Mouse (Mus musculus) embryonic facial prominence, embryonic 12.5 days (tissue): Measurements from ENCODE around the gene Mpdu1. TPM values are rescaled to one million over a fixed set of nuclear protein-coding genes. Genes with fewer than 3 reads are reported as not detected.

Source experiments
- ATAC-seq: fragments of 200-750 bp; cut with Nextera tagmentation; 2 replicates; pipeline ENCODE4 v1.8.0; 2017; ENCODE audit not compliant: insufficient number of reproducible peaks, insufficient read depth, low FRiP score, low TSS enrichment
- H3K27ac ChIP-seq: fragments of 300-500 bp; sonication (generic); 2 replicates; pipeline ENCODE4 v1.5.1; 2016; ENCODE audit warnings: mild to moderate bottlenecking
- H3K27me3 ChIP-seq: fragments of 300-500 bp; sonication (generic); 2 replicates; pipeline ENCODE4 v1.6.1; 2016; ENCODE audit warnings: mild to moderate bottlenecking, moderate library complexity
- H3K36me3 ChIP-seq: fragments of 300-500 bp; sonication (generic); 2 replicates; pipeline ENCODE4 v1.6.1; 2016; ENCODE audit warnings: mild to moderate bottlenecking
- H3K4me1 ChIP-seq: fragments of 300-500 bp; sonication (generic); 2 replicates; pipeline ENCODE4 v1.6.1; 2016
- H3K4me2 ChIP-seq: fragments of 300-500 bp; sonication (generic); replicated peaks from 2 replicates; pipeline ENCODE4 v1.6.1; 2016; ENCODE audit warnings: mild to moderate bottlenecking, moderate library complexity
- H3K4me3 ChIP-seq: fragments of 300-500 bp; sonication (generic); 2 replicates; pipeline ENCODE4 v1.5.1; 2016; ENCODE audit warnings: mild to moderate bottlenecking
- H3K9ac ChIP-seq: fragments of 300-500 bp; sonication (generic); 2 replicates; pipeline ENCODE4 v1.6.1; 2016; ENCODE audit warnings: mild to moderate bottlenecking, moderate library complexity
- H3K9me3 ChIP-seq: fragments of 300-500 bp; sonication (generic); 2 replicates; pipeline ENCODE4 v1.6.1; 2016; ENCODE audit warnings: mild to moderate bottlenecking, moderate library complexity
- WGBS: fragments of 180-500 bp; shearing (Covaris S2); methylation state at CpG from one replicate; pipeline ENCODE4 v1.1.7; 2016; 5-methylcytosine and 5-hydroxymethylcytosine counted together
- microRNA counts: library from miRNA; unstranded; fragments of <30 nt; microRNA quantifications from one replicate; lab custom pipeline; 2017
- microRNA-seq: library from miRNA; unstranded; fragments of <30 nt; microRNA quantifications from one replicate; pipeline ENCODE4, GENCODE M21; 2017
- polyA plus RNA-seq: library from polyadenylated mRNA; unstranded; fragments of >200 nt; fragmentation: Nextera tagmentation; extraction: Ambion mirVana; gene quantifications from 2 replicates; pipeline ENCODE4 v1.2.1, GENCODE M21; 2016

Gene Mpdu1
- polyA plus RNA-seq, 1 experiment from 2014 or later: 63.3 TPM

DNA sequence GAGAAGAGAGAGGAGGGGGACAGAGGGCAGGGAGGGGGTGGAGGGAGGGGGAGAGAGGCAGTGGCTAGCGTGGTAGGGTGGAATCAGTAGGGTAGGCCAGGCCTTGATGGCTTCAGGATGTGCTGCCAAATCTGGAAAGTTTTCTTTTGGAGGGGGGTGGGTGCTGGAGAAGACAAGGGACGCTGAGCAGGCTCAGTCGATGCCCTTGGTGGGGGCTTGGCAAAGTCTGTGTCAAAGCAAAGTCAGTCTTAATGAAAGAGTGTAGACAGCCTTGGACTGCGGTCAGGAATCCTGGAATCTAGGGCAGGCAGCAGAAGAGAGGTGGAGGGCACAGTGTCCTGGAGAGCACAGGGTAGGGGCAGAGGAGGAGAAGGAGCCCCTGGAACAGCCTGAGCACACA is 51.5 kb downstream of the Mpdu1 start:
- H3K9me3 ChIP-seq: no peaks in the 10 kb centered on the region
- H3K27ac ChIP-seq: no peak overlapping the region
- H3K27me3 ChIP-seq: 0 out of 2 replicates have a peak, but pooled peaks cover 6% of the 10 kb centered on the region
- H3K4me2 ChIP-seq: no peak overlapping the region
- H3K9ac ChIP-seq: no peak overlapping the region
- H3K4me1 ChIP-seq: peaks cover 9% of the 10 kb centered on the region
- H3K36me3 ChIP-seq: no peaks in the 10 kb centered on the region
- H3K4me3 ChIP-seq: no peak overlapping the region
- 62% methylated on average over 4 of the region's 4 CpGs for WGBS
- no peak for ATAC-seq

GRCm38 (mm10) chr11:69609416-69609815 is 53.0 kb downstream of the Mpdu1 start:
- Histone ChIP-seq H3K27ac (no peak overlapping the region), H3K36me3 (no peaks in the 10 kb centered on the region), H3K4me3 (no peak overlapping the region), H3K9ac (no peak overlapping the region), H3K4me2 (no peak overlapping the region), H3K9me3 (no peaks in the 10 kb centered on the region), H3K4me1 (peaks cover 22% of the 10 kb centered on the region), H3K27me3 (peaks cover 11% of the 10 kb centered on the region)
- WGBS: 61% methylated on average over 7 of the region's 7 CpGs
- no peak for ATAC-seq

- Histone ChIP-seq H3K27ac (no peak overlapping the region), H3K36me3 (no peaks in the 10 kb centered on the region), H3K9ac (no peak overlapping the region), H3K4me1 (peaks cover 20% of the 10 kb centered on the region), H3K9me3 (no peaks in the 10 kb centered on the region), H3K4me3 (no peak overlapping the region), H3K27me3 (peaks cover 15% of the 10 kb centered on the region), H3K4me2 (no peak overlapping the region)
- 88% methylated on average over 3 of the region's 3 CpGs for WGBS
- ATAC-seq: no peak
Observed at GRCm38 (mm10) chr11:69608525-69608924, 53.9 kb downstream of the Mpdu1 start.

DNA sequence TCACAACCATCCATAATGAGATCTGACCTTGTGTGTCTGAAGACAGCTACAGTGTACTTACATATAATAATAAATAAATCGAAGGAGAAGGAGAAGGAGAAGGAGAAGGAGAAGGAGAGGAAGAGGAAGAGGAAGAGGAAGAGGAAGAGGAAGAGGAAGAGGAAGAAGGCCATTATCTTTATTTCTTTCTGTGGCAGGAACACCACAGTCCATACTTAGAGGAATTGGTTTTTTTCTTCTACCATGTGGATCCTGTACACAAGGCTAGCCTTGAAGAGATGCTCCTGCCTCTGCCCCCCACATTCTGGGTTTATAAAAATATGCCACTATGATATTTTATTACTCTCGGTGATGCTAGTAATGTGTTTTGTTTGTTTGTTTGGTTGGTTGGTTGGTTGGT is 55.6 kb downstream of the Mpdu1 start:
- 91% methylated on average over 2 of the region's 2 CpGs for WGBS
- no peaks in the 10 kb centered on the region for H3K36me3 ChIP-seq
- ATAC-seq: no peak
- H3K27ac ChIP-seq: no peak overlapping the region
- H3K9me3 ChIP-seq: no peaks in the 10 kb centered on the region
- peaks cover 18% of the 10 kb centered on the region for H3K4me1 ChIP-seq
- no peak overlapping the region for H3K9ac ChIP-seq
- H3K27me3 ChIP-seq: peaks cover 15% of the 10 kb centered on the region
- 0 out of 2 replicates have a peak overlapping the region, but pooled peaks have one; percentile 58 for H3K4me3 ChIP-seq
- H3K4me2 ChIP-seq: no peak overlapping the region

MicroRNA genes within 50 kb of the gene (microRNA counts, 519-probe panel; counts per million panel counts)
- microRNA mmu-miR-1934 (lab: Ali Mortazavi, UCI) (460 counts per million, percentile 65 among the panel's probes with 10 or more counts), microRNA mmu-miR-467f (lab: Ali Mortazavi, UCI) (1,609 counts per million, percentile 66 among the panel's probes with 10 or more counts)

Small RNAs within 50 kb of the gene (microRNA-seq; reads per million reads assigned to microRNA genes)
- gene Mir1934 (3.3 reads per million, percentile 15 among the genes with 10 or more reads in this experiment), gene Mir467f (not detected)

Other genes with a start within 250 kb of the Mpdu1 start
- 42.3 and 43.4 TPM in 2 replicates for gene Kdm6b, start 249.0 kb downstream of the Mpdu1 start, polyA plus RNA-seq
- gene Dnah2, start 113.5 kb downstream of the Mpdu1 start, polyA plus RNA-seq: 2.4 and 2.8 TPM in 2 replicates
- 57.0 and 61.9 TPM in 2 replicates for gene Efnb3, start 102.4 kb downstream of the Mpdu1 start, polyA plus RNA-seq
- gene Wrap53, start 82.4 kb downstream of the Mpdu1 start, polyA plus RNA-seq: 29.4 and 36.2 TPM in 2 replicates
- gene Trp53, start 82.3 kb downstream of the Mpdu1 start, polyA plus RNA-seq: 159 and 161 TPM in 2 replicates
- 4.2 and 5.3 TPM in 2 replicates for gene Atp1b2, start 56.7 kb downstream of the Mpdu1 start, polyA plus RNA-seq
- gene Shbg, start 44.7 kb downstream of the Mpdu1 start, polyA plus RNA-seq: not detected in 2 replicates
- 25.4 and 25.8 TPM in 2 replicates for gene Sat2, start 40.6 kb downstream of the Mpdu1 start, polyA plus RNA-seq
- gene Fxr2, start 29.7 kb downstream of the Mpdu1 start, polyA plus RNA-seq: 52.2 and 58.4 TPM in 2 replicates
- gene Sox15, start 7.3 kb downstream of the Mpdu1 start, polyA plus RNA-seq: 0.36 TPM in 1 of 2 replicates, not detected in the other
- 8.0 and 8.5 TPM in 2 replicates for gene Cd68, start 3.5 kb upstream of the Mpdu1 start, polyA plus RNA-seq
- 561 and 632 TPM in 2 replicates for gene Eif4a1, start 9.8 kb upstream of the Mpdu1 start, polyA plus RNA-seq
- 134 and 147 TPM in 2 replicates for gene Senp3, start 19.4 kb upstream of the Mpdu1 start, polyA plus RNA-seq
- 0.50 TPM in 2 replicates for gene Tnfsf13, start 23.1 kb upstream of the Mpdu1 start, polyA plus RNA-seq
- gene Tnfsf12, start 33.2 kb upstream of the Mpdu1 start, polyA plus RNA-seq: 3.1 and 3.9 TPM in 2 replicates
- 2.5 and 3.5 TPM in 2 replicates for gene Tnfsfm13, start 33.5 kb upstream of the Mpdu1 start, polyA plus RNA-seq
- 27.9 and 32.7 TPM in 2 replicates for gene Polr2a, start 96.0 kb upstream of the Mpdu1 start, polyA plus RNA-seq
- gene Slc35g3, start 99.3 kb upstream of the Mpdu1 start, polyA plus RNA-seq: not detected in 2 replicates
- 2.1 and 2.4 TPM in 2 replicates for gene Zbtb4, start 103.3 kb upstream of the Mpdu1 start, polyA plus RNA-seq
- gene Chrnb1, start 133.3 kb upstream of the Mpdu1 start, polyA plus RNA-seq: 11.1 and 11.9 TPM in 2 replicates
- gene Fgf11, start 139.2 kb upstream of the Mpdu1 start, polyA plus RNA-seq: 1.7 and 2.2 TPM in 2 replicates
- gene Tmem102, start 143.0 kb upstream of the Mpdu1 start, polyA plus RNA-seq: 2.9 and 3.0 TPM in 2 replicates
- gene Gm39566, start 152.7 kb upstream of the Mpdu1 start, polyA plus RNA-seq: not detected in 2 replicates
- not detected in 2 replicates for gene Spem2, start 155.8 kb upstream of the Mpdu1 start, polyA plus RNA-seq
- 0.29 and 0.58 TPM in 2 replicates for gene Spem1, start 159.5 kb upstream of the Mpdu1 start, polyA plus RNA-seq
- gene Nlgn2, start 175.1 kb upstream of the Mpdu1 start, polyA plus RNA-seq: 13.0 and 13.1 TPM in 2 replicates
- gene Tmem256, start 175.9 kb upstream of the Mpdu1 start, polyA plus RNA-seq: 351 and 399 TPM in 2 replicates
- 122 and 127 TPM in 2 replicates for gene Plscr3, start 183.7 kb upstream of the Mpdu1 start, polyA plus RNA-seq
- gene Tnk1, start 196.1 kb upstream of the Mpdu1 start, polyA plus RNA-seq: 2.4 and 2.5 TPM in 2 replicates
- gene Tmem95, start 215.4 kb upstream of the Mpdu1 start, polyA plus RNA-seq: not detected in 2 replicates
- gene Kctd11, start 218.8 kb upstream of the Mpdu1 start, polyA plus RNA-seq: 2.9 and 3.0 TPM in 2 replicates
- 0.83 and 1.3 TPM in 2 replicates for gene Acap1, start 232.9 kb upstream of the Mpdu1 start, polyA plus RNA-seq
- 21.4 and 23.6 TPM in 2 replicates for gene 2810408A11Rik, start 238.3 kb upstream of the Mpdu1 start, polyA plus RNA-seq
- gene Neurl4, start 238.4 kb upstream of the Mpdu1 start, polyA plus RNA-seq: 14.2 and 15.9 TPM in 2 replicates